Mouse (Mus musculus): ENCODE results near the gene Ethe1.

GRCm38 (mm10) chr7:24644492-24644891 lies 57.1 kb downstream of the Ethe1 start:
- TF ChIP-seq CTCF (IDR thresholded peaks at IDR 0.05; ENCODE audit: low read depth, low read length) (no peak), POLR2A (IDR thresholded peaks at IDR 0.05; ENCODE audit: insufficient read depth, low read length) (no peak)

Data from ES-Bruce4 (cell line).